Mouse (Mus musculus): Measurements from ENCODE around the gene Mylpf.

Mylpf gene

GRCm38 (mm10) chr7:127208553-127209438 is at the start of gene Mylpf:
Gene Mylpf (plus strand): TSS chr7:127208890.
- DNase-seq, result peak; percentile 91 to 92

- DNase-seq, result no peak
These were observed 46.1 kb upstream of the Mylpf start for GRCm38 (mm10) chr7:127162546-127162945.

GRCm38 (mm10) chr7:127164002-127164401 is 44.7 kb upstream of the Mylpf start:
- peak in 1 of 2 experiments; percentile 21 for DNase-seq

- DNase-seq, result no peak
These were observed 42.8 kb upstream of the Mylpf start for GRCm38 (mm10) chr7:127165607-127166493.

DNA sequence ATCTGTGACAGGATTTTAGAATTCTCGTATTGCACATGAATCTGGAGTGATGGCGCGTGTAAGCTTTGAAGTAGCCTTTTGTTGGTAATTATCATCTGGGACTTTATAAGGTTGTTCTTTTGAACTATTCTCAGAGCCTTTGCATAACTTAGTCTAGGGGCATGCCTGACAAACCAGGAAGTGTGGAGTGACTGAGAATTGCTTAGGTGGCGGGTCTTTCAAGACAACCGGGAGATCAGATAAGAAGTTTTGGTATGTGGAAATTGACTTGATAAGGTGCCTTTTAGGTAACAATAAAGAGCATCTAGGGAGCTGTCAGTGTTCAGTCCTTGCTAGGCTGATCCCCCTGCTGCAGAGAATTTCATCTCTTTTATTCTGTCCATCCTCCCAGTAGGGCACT is 42.2 kb upstream of the Mylpf start:
- no peak for DNase-seq

- DNase-seq, result no peak
These were observed 31.8 kb upstream of the Mylpf start for GRCm38 (mm10) chr7:127176937-127177336.

- DNase-seq, result peak; percentile 24 to 40
These were observed 27.9 kb upstream of the Mylpf start for GRCm38 (mm10) chr7:127180783-127181182.

DNA sequence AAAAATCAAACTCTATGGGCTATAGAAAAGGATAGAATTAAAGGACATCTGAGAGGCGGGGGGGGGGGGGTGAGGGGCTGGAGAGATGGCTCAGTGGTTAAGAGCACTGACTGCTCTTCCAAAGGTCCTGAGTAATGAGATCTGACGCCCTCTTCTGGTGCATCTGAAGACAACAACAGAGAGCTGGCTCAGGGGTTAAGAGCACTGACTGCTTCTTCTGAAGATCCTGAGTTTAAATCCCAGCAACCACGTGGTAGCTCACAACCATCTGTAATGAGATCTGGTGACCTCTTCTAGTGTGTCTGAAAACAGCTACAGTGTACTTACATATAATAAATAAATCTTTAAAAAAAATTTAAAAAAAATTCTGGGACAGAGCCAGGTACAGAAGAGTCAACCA is 27.0 kb upstream of the Mylpf start:
- DNase-seq, result peak in 1 of 2 experiments; percentile 29

GRCm38 (mm10) chr7:127183345-127183744 is 25.3 kb upstream of the Mylpf start:
- DNase-seq, result no peak

- peak; percentile 33 to 43 for DNase-seq
These were observed 24.9 kb upstream of the Mylpf start for GRCm38 (mm10) chr7:127183828-127184227.

- DNase-seq, result no peak
These were observed 24.0 kb upstream of the Mylpf start for GRCm38 (mm10) chr7:127184720-127185119.

DNA sequence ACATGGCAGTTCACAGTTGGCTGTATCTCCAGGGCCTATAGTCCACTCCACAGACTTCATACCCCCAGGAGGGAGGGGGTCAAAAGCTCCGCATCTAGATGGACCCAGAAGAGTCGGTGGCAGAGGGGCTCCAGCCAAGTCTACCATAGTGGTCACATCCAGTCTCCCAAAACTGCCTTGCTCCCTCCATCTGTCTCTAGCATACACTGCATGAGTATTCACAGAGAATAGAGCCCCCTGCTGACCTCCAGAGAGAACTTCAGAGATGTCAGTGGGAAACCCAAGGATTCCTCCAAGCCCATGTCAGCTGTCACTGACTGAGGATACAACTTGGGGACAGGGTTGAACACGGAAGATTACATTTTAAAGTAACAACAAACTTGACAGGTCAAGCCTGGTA is 23.1 kb upstream of the Mylpf start:
- DNase-seq, result peak in 1 of 2 experiments; percentile 34

- DNase-seq, result no peak
These were observed 21.3 kb upstream of the Mylpf start for GRCm38 (mm10) chr7:127187351-127187750.

DNA sequence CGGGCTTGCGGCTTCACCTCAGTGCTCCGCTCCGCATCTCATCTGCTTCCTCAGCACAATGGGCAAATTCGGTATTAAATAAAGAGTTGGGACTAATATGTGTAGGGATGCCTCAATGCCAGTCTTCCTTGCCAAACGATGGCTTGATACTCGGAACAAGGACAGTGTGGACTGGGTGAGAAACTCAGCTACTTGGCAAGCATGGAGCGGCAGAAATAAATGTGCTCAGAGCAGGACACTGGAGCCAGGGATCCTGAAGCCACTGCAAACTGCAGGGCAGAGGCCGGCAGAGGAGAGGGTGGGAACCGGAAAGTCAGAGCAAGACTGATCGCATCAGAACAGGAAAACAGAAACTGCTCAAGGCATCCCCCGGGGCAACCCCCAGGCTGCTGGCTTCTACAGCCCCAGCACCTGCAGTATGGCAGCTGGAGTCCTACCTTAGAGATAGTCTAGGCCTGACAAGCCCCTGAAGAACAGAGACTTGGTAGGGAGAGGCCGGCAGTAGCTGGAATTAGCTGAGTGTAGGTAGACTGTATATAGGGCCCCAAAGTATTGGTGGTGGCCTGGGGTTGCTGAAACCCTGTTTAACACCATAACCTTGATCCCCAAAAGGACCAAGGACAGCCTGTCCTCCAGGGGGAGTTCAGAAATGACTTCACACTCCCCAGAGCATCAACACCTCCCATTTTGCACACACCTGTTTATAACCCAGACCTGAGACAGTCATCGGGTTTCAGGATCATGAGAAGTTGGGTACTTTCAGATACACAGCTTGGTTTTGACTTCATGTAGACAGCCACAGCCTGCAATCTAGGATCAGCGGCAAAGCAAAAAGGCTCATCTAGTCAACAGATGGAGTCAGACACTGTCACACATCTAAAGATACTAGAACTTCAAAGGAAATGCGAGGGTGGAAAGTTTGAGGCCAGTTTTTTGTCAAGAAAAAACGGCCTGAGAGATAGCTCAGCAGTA is 20.1 kb upstream of the Mylpf start:
- peak in 1 of 2 experiments; percentile 16 for DNase-seq

- DNase-seq, result no peak
These were observed 18.0 kb upstream of the Mylpf start for GRCm38 (mm10) chr7:127190672-127191071.

GRCm38 (mm10) chr7:127192989-127193388 is 15.7 kb upstream of the Mylpf start:
- no peak for DNase-seq

DNA sequence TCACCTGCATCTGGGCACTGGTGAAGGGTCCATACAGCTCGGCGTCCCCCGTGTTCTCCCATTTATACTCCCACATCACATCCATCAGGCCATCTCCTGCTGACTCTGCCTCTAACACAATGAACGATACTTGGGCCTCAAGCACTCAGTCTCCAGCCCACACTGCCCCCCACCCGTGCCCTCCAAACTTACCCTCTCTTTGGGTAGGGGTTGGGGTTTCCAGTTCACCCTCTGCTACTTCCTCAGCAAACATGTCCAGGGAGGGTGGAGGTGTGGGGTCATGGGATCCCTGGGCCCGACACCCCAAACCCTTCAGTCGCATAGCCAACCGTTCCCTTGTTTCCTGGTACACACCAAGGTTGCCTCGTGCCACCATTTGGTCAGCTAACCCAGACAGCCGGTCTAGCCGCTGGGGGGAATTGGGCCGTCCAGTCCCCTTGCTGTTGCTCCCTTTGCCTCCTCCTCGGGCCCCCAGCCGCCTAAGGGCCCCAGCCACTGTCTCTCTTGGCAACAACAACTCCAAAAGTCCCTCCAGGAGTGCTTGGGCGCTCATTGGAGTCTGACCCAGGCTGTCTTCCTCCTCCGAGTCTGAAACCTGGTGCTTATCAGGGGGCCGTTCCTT is 14.6 kb upstream of the Mylpf start:
- no peak for DNase-seq

- DNase-seq, result no peak
These were observed 14.1 kb upstream of the Mylpf start for GRCm38 (mm10) chr7:127194633-127195029.

GRCm38 (mm10) chr7:127195544-127196295 is 13.0 kb upstream of the Mylpf start, which contains the start of gene Cd2bp2:
Gene Cd2bp2 (minus strand): TSS chr7:127196050.
- peak; percentile 91 to 94 for DNase-seq

DNA sequence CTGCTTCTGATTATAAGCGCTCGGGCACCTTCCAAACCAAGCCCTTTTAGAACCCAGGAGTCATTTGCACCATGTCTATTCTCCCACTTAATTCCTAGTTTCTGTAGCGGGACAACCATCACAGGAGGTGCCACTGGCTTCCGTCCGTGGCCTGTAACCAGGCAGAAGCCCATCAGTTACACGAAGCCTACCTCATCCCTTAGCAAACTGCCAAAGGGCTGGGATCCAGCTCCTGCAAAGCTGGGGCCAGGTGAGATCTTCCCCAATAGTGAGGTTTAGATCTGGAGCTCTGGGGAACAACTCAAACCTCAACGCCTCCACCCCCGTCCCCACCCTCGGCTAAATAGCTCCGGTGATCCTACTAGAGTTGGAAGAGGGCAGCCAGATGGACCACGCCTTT is 12.2 kb upstream of the Mylpf start:
- DNase-seq, result no peak

- no peak for DNase-seq
These were observed 2.1 kb upstream of the Mylpf start for GRCm38 (mm10) chr7:127206606-127207005.
